Mouse (Mus musculus): ENCODE results near the gene Setdb1. TPM values are rescaled to one million over a fixed set of nuclear protein-coding genes. Genes with fewer than 3 reads are reported as not detected.

Setdb1 gene
- polyA plus RNA-seq (2014; fragmentation: Illumina TruSeq; extraction: RNeasy Lipid Tissue Mini Kit (QIAGEN cat#74804); ENCODE audit: low read depth, low replicate concordance), result 22.0 TPM

DNA sequence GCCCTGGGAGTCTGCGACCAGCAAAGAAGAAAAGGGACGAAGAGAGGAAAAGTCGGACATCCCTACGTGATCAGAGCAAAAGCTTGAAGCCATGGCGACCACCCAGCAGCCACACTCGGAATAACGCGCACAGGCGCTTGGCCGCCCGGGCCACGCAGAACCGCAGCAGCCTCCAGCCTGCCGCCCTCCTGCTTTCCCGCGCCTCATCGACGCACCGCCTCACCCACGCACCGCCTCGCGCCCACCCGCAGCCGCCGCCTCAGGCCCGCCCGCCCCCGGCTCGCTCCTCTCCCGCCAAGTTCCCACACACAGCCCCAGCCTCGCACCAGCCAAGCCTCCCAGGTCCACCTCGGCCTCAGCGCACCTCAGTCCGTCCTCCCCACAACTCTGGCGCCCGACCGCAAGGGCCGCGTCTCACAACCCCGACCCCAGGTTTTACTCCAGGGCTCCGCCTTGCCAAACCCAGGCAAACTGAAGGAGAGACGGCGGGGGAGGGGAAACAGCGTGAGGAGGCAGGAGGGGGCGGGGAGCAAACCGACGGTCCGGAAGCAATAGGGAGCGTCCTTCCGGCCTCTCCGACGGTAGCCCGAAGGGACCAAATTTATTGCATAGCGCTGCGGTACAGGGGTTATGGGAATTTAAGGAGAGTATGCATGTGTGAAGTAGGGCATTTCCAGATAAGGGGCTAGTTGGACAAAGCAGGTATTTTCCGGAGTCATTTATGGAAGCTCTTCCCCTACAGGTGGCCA, at the start of gene Setdb1:
Gene Setdb1, minus strand, starts transcription at position 502 of the 749 bp plus-strand sequence.

DNA sequence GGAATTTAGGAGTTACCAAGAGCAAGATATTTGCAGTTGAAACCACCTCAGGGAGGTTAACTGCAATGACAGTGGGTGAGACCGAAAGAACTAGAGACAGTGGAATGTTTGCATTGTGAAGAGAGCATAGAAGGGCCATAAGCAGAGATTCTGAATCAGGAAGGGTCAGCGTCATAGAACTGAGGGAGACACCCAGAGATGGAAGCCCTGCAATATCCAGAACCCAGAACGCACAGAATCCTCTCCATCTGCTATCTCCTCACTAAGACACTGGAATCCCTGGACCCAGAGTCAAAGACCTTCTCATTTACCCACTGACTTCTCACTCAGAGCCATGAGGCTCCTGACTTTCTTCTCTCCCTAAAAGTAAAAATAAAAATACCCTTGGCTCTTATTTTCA, 45.7 kb upstream of the Setdb1 start, which contains the start of gene 4930558C23Rik:
Gene 4930558C23Rik, minus strand, starts transcription at position 101 of the 400 bp plus-strand sequence.

DNA sequence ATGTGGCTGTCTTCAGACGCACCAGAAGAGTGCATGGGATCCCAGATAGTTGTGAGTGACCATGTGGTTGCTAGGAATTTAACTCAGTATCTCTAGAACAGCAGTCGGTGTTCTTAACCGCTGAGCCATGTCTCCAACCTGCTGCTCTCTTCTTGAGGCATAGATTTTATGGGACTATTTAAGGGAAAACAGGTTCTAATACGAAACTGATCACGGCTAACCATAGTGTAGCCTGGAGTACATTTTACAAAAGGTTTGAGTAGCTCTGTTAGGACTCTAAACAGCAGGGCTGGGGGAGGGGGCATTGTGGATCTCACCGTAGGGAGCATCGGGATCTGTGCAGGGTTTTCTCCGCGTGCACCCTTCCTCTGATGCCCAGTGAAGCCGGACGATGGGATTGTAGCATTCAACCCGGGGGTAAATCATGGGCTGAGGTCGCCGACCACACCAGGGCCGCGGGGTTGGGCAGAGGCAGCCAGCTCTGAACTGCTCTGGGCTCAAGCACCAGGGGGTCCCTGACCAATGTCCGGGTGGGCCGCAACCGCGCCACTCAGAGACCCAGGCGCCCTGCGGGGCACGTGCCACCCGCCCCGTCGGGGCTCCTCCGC, 42.4 kb downstream of the Setdb1 start, which contains the start of gene Cers2:
Gene Cers2, plus strand, starts transcription at position 306 of the 608 bp plus-strand sequence.

DNA sequence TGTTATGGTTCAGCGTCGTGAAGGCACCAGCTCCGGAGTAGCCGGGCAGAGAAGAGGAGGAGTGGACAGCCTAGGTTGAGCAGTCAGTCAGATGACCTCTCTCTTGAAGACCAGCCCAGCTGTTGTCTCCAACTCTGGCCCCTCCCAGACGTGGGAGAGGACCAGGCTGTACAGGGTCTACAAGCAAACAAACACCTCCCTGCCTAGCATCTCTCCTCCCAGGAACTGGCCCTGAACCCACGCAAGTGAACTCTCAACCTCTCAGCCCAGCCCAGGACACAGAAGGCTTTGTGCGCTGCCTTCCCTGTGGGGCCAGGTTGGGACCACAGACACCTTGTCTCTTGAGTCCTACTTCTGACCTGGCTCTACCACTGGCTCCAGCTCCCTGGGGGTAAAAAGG, 49.9 kb downstream of the Setdb1 start, which contains the start of gene Anxa9:
Gene Anxa9, minus strand, starts transcription at position 77 of the 400 bp plus-strand sequence.

DNA sequence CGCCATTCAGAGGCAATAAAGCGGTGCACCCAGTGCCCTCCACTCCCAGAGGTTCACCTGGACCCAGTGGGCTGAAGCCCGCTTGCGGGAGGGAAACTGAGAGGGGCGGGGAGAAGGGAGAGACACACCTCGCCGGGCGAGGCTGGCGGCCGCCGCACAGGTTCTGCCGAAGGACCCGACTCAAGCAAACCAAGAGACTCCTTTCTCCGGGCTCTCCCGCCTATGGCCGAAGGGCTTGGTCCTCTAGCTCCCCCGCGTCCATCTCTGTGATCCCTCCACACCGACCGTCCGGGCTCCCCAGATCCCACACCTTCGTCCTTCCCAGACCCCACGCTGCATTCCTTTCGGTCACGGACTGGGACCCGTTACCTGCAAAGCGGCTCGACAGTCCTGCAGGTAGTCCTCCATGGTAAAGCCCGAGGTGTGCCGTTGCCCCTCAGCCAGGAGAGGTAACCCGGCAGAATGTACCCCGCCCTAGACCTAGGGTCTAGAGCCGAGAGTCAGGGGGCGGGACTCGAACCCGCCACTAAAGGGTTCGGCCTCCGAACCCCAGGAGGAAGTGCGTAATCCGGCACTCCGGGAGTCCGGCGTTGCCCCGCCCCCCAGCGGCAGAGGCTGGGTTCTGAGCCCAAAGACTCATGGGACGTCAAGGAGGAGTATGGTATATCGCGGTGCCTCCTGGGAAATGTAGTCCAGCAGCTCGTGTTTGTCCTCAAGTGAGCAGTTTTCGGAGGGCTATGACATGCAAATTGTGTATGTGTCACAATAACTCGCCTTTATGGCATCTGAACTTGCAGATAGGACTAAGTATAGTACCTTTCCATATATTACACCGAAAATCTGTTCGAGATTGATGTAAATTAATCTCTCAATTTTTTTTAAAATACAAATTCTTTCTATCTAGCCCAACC, 75.5 kb downstream of the Setdb1 start, which contains the start of the genes Mindy1 and Prune1:
Gene Mindy1, plus strand, starts transcription at position 130 of the 911 bp plus-strand sequence.
Gene Prune1, minus strand, starts transcription at position 861 of the 911 bp plus-strand sequence.

Other genes with a start within 250 kb of the Setdb1 start
- 45.3 TPM for gene Vps72, start 246.2 kb downstream of the Setdb1 start, polyA plus RNA-seq (2014; fragmentation: Illumina TruSeq; extraction: RNeasy Lipid Tissue Mini Kit (QIAGEN cat#74804); ENCODE audit: low read depth, low replicate concordance)
- gene Tmod4, start 232.7 kb downstream of the Setdb1 start, polyA plus RNA-seq (2014; fragmentation: Illumina TruSeq; extraction: RNeasy Lipid Tissue Mini Kit (QIAGEN cat#74804); ENCODE audit: low read depth, low replicate concordance), result 0.31 TPM
- 34.3 TPM for gene Scnm1, start 223.2 kb downstream of the Setdb1 start, polyA plus RNA-seq (2014; fragmentation: Illumina TruSeq; extraction: RNeasy Lipid Tissue Mini Kit (QIAGEN cat#74804); ENCODE audit: low read depth, low replicate concordance)
- 11.0 TPM for gene Lysmd1, start 223.1 kb downstream of the Setdb1 start, polyA plus RNA-seq (2014; fragmentation: Illumina TruSeq; extraction: RNeasy Lipid Tissue Mini Kit (QIAGEN cat#74804); ENCODE audit: low read depth, low replicate concordance)
- 9.1 TPM for gene Tnfaip8l2, start 214.8 kb downstream of the Setdb1 start, polyA plus RNA-seq (2014; fragmentation: Illumina TruSeq; extraction: RNeasy Lipid Tissue Mini Kit (QIAGEN cat#74804); ENCODE audit: low read depth, low replicate concordance)
- gene Sema6c, start 196.7 kb downstream of the Setdb1 start, polyA plus RNA-seq (2014; fragmentation: Illumina TruSeq; extraction: RNeasy Lipid Tissue Mini Kit (QIAGEN cat#74804); ENCODE audit: low read depth, low replicate concordance), result 4.2 TPM
- gene Gabpb2, start 139.3 kb downstream of the Setdb1 start, polyA plus RNA-seq (2014; fragmentation: Illumina TruSeq; extraction: RNeasy Lipid Tissue Mini Kit (QIAGEN cat#74804); ENCODE audit: low read depth, low replicate concordance), result 18.6 TPM
- 69.2 TPM for gene Cdc42se1, start 128.5 kb downstream of the Setdb1 start, polyA plus RNA-seq (2014; fragmentation: Illumina TruSeq; extraction: RNeasy Lipid Tissue Mini Kit (QIAGEN cat#74804); ENCODE audit: low read depth, low replicate concordance)
- gene Mllt11, start 125.0 kb downstream of the Setdb1 start, polyA plus RNA-seq (2014; fragmentation: Illumina TruSeq; extraction: RNeasy Lipid Tissue Mini Kit (QIAGEN cat#74804); ENCODE audit: low read depth, low replicate concordance), result 22.7 TPM
- 5.9 TPM for gene Gm128, start 115.6 kb downstream of the Setdb1 start, polyA plus RNA-seq (2014; fragmentation: Illumina TruSeq; extraction: RNeasy Lipid Tissue Mini Kit (QIAGEN cat#74804); ENCODE audit: low read depth, low replicate concordance)
- 3.7 TPM for gene Bnipl, start 106.0 kb downstream of the Setdb1 start, polyA plus RNA-seq (2014; fragmentation: Illumina TruSeq; extraction: RNeasy Lipid Tissue Mini Kit (QIAGEN cat#74804); ENCODE audit: low read depth, low replicate concordance)
- 62.4 TPM for gene Mindy1, start 75.9 kb downstream of the Setdb1 start, polyA plus RNA-seq (2014; fragmentation: Illumina TruSeq; extraction: RNeasy Lipid Tissue Mini Kit (QIAGEN cat#74804); ENCODE audit: low read depth, low replicate concordance)
- 19.0 TPM for gene Prune1, start 75.1 kb downstream of the Setdb1 start, polyA plus RNA-seq (2014; fragmentation: Illumina TruSeq; extraction: RNeasy Lipid Tissue Mini Kit (QIAGEN cat#74804); ENCODE audit: low read depth, low replicate concordance)
- 18.4 TPM for gene Anxa9, start 50.0 kb downstream of the Setdb1 start, polyA plus RNA-seq (2014; fragmentation: Illumina TruSeq; extraction: RNeasy Lipid Tissue Mini Kit (QIAGEN cat#74804); ENCODE audit: low read depth, low replicate concordance)
- gene Cers2, start 42.4 kb downstream of the Setdb1 start, polyA plus RNA-seq (2014; fragmentation: Illumina TruSeq; extraction: RNeasy Lipid Tissue Mini Kit (QIAGEN cat#74804); ENCODE audit: low read depth, low replicate concordance), result 147 TPM
- gene 4930558C23Rik, start 45.6 kb upstream of the Setdb1 start, polyA plus RNA-seq (2014; fragmentation: Illumina TruSeq; extraction: RNeasy Lipid Tissue Mini Kit (QIAGEN cat#74804); ENCODE audit: low read depth, low replicate concordance), result 2.8 TPM
- 32.5 TPM for gene Arnt, start 77.2 kb upstream of the Setdb1 start, polyA plus RNA-seq (2014; fragmentation: Illumina TruSeq; extraction: RNeasy Lipid Tissue Mini Kit (QIAGEN cat#74804); ENCODE audit: low read depth, low replicate concordance)
- gene Ctsk, start 142.1 kb upstream of the Setdb1 start, polyA plus RNA-seq (2014; fragmentation: Illumina TruSeq; extraction: RNeasy Lipid Tissue Mini Kit (QIAGEN cat#74804); ENCODE audit: low read depth, low replicate concordance), result 25.0 TPM
- 92.8 TPM for gene Ctss, start 169.6 kb upstream of the Setdb1 start, polyA plus RNA-seq (2014; fragmentation: Illumina TruSeq; extraction: RNeasy Lipid Tissue Mini Kit (QIAGEN cat#74804); ENCODE audit: low read depth, low replicate concordance)
- gene Hormad1, start 202.5 kb upstream of the Setdb1 start, polyA plus RNA-seq (2014; fragmentation: Illumina TruSeq; extraction: RNeasy Lipid Tissue Mini Kit (QIAGEN cat#74804); ENCODE audit: low read depth, low replicate concordance), result 2.4 TPM
- 35.2 TPM for gene Golph3l, start 231.7 kb upstream of the Setdb1 start, polyA plus RNA-seq (2014; fragmentation: Illumina TruSeq; extraction: RNeasy Lipid Tissue Mini Kit (QIAGEN cat#74804); ENCODE audit: low read depth, low replicate concordance)